Mouse (Mus musculus) frontal cortex, postnatal 14 days (tissue): ENCODE measurements around the gene Zfp827.

Experiments used
- DNase-seq, 2 experiments: peaks; one replicate each; pipeline ENCODE4 v3.0.0; 2022; ENCODE audit warnings: low spot score in 2 of 2

Gene Zfp827

DNA sequence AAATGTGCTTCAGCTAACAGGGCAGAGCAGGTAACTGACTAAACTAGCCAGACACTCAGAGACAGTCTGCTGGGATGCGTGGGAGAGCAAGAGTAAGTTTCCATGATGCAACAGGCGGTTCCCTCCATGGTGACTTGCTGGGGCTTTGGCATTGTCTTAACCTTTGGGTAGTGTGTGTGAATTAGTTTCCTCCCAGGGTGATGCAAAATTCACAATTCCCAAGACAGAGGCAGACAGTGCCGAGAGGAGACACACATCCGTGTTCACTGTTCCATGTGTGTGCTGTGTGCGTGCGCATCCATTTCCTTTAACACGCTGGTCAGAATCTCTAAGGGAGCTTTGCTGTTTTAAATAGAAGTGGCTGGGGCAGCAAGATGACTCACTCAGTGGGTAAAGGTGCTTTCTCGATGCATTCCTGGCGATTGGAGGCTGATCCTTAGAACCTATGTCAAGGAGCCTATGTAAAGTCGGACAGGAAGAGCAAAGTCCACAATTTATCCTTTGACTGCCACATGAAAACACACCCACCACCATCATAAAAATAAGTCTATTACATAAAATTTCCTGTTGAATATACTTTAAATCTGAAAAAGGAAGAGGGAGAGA lies 127.4 kb downstream of the Zfp827 start:
- no peak for DNase-seq

DNA sequence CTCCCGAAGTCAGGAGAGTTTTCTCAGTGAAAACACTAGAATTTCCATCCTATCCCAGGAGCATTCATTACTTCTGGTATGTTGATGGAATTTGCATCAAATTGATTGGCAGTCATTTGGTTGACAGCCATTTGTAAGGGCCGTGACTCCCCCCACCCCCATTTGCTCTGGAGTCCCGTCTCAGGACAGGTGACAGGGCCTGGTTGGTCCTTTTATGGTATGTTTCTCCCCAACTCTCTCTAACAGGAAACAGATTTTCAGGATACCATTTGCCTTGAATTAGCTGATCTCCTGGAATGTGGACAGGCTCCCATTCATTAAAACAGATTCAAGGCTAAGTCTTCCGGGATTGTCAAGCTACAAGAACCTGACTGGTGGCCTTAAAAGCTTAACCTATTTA lies 129.1 kb downstream of the Zfp827 start:
- DNase-seq: no peak

DNA sequence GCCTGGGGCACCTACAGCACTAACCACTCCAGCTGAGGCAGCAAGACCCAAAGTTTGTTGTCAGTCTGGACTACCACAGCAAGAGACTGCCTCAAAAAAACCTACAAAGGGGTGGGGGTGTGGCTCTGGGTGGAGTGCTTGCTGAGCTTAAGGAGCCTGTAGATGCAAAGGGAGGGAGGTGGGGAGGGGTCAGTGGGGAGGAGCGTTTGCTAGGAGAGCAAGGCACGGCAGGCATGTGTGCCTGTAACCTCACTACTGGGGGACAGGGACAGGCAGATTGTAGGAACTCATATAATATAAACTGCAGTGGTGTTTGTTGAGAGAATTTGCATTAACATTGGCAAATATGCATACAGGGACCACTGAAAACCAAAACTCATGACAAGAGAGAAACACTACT lies 130.1 kb downstream of the Zfp827 start:
- no peak for DNase-seq

DNA sequence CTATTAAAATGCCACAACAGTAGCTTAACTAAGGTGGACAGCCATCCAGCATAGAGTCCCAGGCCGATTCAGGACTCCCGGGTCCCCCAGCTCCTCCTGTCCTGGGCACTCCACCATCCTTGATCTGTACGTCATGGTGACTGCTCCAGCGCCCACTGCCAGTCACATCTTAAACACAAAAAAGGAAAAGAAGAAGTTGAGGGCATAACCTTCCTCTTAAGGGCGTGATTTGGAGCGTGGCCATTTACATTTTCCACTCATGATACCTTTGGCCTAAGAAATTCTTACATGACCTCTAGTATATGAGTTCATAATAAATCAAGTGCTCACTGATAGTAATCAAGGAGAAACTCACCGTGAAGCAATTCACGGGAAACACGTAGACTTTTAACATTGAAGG lies 131.2 kb downstream of the Zfp827 start:
- no peak for DNase-seq

DNA sequence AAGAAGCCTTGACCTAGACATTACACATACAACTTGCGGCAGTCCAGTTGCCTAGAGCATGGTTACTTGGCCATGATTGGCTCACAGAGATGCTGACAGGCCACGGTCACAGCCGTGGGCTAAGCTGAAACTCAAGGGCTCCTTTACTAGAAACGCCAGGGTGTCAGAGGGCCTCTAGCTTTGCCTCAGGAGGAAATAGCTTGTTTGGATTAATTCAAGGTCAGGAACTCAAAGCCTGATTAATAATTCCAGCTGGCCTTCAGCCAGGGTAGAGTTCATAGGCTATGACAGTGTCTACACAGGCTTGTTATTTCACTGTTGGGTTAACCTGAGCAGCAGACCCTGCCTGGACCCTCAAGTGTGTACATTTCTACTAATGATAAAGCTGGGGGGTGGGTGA lies 132.1 kb downstream of the Zfp827 start:
- no peak for DNase-seq

DNA sequence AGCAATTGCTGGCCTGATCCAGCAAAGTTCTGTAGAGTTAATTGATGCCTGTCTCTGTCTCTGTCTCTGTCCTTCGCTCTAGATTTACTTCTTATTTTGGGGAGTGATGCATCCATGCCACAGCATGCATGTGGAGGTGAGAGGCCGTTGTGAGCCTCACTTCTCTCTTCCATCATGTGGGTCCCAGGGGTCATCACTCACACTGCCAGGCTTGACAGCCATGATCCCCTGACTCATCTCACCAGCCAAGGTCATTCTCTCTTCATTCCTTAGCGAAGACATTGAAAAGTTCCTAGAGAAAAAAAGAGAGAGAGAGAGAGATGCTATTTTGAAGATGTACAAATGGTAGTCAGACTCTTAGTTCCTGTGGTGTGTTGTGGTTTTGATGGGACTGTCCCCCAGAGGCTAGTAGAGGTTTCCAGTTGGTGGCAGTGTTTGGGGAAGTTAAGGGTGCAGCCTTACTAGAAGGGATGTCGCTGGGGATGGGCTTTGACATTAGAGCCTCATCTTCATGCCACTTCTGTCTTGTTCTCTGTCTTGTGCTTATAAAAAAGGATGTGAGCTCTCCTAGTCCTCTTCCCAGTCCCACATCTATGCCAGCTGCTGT lies 133.0 kb downstream of the Zfp827 start:
- no peak for DNase-seq

DNA sequence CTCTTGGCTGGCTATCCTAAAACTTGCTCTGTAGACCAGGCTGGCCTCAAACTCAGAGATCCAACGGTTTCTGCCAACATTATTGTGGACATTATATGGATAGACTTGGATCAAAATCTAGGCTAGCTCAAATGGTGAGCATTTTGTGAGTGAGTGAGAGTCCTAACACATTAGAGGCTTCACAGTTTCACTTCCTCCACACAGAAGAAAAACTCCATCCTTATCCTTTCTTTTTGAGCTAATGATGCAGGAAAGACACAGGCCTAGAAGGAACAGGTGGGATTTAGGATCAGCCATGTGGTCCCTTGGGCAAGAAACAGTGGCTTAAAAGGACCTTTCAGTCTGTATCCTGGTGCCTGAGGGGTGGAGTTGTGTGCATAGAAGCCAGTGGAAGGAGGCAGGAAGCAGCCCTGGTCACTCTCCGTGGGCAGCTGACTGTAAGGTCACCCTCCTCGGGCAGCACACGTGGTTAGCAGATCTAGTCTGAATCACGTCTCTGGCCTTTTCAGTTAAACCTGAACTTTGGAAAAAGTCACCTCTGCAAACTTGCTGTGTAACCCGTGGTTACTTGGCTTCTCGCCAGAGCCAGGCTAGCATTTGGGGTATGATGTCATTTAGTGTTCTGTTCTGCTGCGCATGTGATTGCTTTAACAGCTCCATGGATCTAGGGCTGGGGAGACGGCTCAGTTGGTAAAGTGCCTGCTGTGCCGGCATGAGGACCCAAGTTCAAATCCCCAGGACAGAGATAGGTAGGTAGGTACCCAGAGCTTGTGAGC lies 134.5 kb downstream of the Zfp827 start:
- DNase-seq: peak; percentile 38 to 43

DNA sequence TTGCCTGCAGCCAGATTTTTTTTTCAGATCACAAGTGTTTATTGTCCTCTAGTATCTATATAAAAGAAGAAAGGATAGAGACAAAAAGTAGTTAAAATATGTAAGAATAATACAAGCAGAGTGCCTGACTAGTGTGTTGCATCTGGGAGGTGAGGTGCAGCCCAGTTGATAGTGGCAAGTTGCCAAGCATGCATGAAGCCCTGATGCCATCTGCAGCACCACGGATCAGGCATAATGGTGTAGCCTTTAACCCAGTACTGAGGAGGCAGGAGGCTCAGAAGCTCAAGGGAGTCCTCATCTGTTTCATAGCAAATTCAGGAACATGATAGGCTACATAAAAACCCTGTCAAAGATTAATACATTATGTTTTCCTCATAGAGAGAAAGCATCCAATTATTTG lies 136.1 kb downstream of the Zfp827 start:
- no peak for DNase-seq

DNA sequence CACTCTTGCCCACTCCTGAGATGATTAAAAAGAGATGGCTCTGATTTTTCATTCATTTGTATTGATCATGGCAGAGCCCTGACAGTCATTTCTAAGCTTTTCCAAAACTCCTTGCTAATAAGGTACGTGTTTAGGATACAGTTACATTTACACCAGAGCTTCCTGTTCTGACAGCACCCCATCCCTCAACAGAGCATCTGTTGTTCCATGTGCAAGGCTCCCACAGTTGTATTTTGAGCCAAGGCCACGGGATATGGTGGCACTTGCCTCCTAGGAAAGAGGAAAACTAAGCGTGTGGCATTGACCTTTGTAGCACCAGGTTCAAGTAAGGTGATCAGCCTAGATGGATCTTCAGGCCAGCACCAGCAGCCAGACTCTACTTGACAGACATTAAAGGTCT lies 137.0 kb downstream of the Zfp827 start:
- no peak for DNase-seq

DNA sequence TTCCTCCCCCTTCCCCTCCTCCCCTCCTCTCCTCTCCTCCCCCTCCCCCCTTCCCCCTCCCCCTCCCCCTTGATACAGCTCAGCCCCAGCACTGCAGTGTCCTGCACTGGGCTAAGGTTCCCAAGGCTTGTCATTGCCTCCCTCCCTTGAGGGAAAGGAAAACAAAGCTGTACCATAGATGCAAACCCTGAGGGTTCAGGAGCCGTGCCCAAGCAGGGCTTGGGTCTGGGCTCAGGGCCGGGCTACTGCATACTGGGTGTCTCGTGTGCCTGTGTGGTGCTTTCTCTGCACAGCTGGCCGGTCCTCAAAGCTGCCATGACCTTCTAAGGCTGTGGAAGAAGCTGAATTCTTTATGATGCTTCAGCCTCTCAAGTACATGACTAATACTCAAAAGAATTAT lies 145.4 kb downstream of the Zfp827 start:
- no peak for DNase-seq

DNA sequence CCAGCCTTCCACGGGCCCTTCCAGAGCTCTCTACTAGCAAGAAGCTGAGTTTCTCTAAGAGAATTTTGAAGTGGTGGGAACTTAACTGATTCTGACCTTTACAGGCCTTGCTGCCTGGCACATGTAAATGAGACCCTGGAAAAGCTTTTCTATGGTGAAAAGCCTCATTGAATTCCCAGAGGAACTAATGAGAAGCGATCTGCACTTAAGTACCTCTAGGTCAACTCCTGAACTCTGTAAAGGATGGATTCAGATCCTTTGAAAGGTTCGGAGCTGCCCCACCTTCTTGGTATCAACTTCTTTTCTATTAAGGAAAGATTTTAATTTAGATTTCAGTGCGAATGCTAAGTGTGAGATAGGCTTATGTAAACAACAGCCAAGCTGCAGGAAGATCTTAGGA lies 147.8 kb downstream of the Zfp827 start:
- DNase-seq: no peak

DNA sequence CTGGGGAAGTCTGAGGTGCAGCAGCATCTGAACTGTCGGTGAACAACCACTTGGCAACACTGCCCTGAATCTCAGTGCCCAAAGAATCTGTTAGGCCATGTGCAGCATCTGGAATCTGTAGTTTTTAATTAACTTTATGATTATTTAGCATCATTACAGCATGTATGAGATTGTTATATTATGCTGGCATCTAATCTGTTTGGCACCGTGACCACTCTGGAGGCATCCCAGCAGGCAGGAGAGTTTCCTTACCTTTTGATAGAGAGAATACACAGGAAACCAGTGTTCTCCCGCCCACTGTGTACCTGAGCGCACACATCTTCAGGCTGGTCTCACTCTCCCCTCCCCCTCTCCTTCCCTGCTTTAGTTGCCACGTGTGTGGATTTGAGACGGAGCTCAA lies 151.4 kb downstream of the Zfp827 start:
- no peak for DNase-seq

DNA sequence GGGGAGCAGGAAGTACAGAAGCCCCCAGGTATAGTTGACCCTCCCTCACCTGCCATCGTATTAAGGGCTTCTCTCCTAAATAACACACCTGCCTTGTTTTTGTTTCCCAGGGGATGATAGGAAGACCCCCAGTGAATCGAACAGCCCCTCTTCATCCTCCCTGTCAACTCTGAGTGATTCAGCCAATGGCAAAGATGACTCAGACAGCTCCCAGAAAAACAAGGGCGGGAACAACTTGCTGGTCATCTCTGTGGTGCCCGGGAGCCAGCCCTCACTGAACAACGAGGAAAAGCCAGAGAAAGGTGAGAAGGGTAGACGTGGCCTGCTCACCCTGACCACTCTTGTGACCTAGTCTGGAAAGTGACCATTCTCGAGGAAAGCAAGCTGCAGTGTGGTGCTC lies 157.3 kb downstream of the Zfp827 start:
- DNase-seq: no peak

DNA sequence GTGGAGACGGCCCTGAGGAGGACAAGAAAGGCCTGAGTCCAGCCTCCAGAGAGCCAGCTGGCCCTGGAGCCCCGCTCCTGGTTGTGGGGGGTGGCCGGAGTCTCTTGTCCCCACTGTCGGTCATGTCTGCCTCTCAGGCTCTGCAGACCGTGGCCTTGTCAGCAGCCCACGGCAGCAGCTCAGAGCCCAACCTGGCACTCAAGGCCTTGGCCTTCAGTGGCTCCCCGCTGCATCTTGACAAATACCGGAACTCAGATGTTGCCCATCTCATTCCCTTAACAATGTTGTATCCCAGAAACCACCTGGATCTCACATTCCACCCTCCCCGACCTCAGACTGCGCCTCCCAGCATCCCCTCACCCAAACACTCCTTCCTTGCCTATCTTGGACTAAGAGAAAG lies 161.8 kb downstream of the Zfp827 start:
- no peak for DNase-seq

DNA sequence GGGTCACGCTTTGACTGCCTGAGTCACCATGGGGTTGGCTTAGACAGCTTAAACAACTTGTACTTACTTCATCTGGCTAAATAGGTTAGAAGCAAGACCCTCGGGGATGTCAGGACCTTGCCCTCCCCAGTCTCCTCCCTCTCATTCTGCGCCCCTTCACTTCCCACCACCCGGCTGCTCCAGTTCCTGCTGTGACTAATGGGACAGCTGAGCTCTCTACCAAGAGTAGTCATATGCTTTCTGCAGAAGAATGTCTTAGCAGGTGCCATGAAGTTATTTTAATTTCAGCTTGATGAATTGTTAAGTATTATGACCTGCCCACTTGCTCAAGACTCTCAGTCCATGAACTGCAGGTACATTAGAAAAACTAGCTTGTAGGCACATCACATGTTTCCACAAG lies 168.2 kb downstream of the Zfp827 start:
- DNase-seq: no peak

DNA sequence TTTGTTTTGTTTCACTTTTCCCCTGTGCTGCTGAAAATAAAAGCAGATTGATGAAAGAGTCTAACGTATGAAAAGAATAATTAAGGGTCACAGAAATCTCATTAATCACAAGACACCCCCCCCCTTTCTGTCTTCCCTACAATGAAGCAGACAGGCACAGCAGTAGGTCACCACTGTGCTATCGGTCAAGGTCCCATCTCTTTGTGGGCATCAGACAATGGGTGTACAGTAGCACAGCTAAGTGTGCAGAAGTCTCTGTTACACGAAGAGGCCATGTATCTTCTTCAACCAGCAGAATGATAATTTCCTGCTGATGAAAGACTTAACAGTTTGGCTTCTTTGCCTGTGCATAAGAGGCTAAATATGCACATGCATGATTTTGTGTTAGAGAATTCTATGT lies 170.4 kb downstream of the Zfp827 start:
- no peak for DNase-seq

DNA sequence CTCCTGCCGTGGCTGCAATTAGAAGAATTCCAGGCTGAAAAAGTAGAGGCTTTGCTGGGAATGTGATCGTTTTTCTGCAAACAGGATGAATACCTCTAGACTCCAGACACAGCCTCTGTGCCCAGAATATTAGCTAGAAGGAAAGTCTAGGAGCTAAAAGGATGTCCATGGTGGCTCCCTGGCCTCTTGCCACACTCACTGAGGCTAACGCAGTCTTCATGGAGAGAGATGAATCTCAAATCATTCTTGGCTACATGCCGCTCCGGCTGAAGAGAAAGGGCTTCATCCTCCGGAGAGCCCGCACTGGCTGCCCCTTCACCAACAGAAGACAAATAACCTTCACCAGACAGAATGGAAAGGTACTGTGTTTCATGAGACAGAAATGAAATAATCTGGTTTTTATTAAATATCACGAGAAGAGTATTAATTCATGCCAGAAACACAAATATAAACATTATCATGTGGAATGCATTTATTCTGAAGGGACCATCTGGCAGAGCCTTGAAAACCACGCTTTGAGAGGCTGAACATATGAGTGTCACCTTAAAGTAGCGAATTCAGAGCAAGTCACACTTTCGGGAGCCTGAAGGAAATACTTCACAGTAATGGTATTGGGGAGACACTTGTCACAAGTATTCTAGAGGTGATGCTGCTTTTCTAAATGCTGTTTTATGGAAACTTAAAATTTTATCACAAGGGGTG lies 173.4 kb downstream of the Zfp827 start:
- no peak for DNase-seq

DNA sequence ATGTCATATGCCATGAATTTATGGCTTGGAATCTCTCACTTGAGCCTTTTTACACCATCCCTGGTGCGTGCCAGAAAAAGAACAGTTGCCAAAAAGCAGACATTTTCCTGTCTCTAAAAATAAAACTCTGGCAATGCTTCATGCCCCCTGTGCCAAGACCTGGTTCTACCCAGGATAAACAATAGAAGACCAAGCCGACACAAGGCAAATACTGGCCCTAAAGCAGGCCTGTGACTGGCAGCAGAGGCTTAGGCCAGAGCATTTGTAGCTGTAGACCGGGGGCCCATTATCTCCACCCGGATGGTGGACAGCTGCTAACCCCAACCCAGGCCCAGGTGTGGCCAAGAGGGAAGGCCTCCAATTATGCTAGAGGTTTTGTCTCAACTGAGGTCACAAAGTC lies 178.7 kb downstream of the Zfp827 start:
- DNase-seq: no peak

DNA sequence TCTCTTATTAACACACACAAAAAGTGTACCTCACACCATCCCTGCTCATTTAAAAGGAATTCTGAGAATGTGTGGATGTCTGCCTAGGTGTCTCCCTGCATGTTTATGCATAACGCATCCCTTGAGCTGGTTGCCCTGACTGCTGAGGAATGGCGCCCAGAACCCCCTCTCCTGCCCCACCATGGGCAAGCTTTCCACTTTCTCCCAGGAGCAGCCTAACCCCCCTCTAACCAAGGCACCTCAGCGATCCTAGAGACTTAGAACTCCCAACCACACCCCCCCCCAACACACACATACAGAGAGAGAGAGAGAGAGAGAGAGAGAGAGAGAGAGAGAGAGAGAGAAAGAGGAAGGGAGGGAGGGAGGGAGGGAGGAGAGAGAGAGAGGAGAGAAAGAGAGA lies 179.9 kb downstream of the Zfp827 start:
- no peak for DNase-seq

DNA sequence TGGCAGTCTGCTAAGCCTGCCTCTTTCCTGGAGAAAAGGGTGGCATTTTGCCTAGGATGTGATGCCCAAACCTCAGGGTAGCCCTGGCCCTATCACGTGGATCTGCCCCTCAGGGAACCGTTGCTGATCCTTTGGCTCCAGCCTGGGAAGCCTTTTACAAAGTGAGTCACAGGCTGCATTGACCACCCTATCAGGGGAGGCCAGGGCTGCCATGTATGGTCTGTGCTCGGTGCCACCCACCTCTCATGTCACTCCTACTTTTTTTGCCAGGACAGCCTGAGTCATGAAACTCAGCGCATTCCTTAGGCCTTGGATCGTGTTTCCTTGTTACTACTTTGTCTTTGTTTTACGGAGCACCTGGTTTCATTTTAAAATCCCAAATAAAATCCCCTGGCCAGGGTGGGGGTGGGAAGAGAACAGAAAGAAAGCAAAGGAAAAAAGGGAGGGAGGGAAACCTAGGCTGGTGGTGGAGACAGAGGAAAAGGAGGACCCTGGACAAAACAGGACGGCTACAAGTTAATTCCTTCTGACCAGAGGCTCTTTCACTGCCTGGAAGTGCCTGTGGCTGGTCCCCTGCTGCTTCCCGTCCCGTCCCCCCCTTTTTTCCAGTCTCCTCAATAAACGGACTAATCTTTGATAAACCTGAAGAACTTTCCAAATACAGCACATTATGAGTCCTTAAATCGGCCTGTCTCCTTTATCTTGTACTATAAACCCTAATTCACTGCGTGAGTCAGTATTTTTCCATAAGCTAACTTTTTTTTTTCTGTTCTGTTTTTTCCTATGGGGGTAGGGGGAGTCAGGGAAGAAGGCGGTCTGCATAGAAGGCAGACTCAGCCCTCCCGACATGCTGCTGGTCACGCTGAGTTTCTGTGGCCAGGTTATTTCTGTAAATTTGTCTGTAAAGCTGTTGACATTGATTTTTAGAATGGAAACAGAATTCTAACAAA lies 180.7 kb downstream of the Zfp827 start:
- no peak for DNase-seq

DNA sequence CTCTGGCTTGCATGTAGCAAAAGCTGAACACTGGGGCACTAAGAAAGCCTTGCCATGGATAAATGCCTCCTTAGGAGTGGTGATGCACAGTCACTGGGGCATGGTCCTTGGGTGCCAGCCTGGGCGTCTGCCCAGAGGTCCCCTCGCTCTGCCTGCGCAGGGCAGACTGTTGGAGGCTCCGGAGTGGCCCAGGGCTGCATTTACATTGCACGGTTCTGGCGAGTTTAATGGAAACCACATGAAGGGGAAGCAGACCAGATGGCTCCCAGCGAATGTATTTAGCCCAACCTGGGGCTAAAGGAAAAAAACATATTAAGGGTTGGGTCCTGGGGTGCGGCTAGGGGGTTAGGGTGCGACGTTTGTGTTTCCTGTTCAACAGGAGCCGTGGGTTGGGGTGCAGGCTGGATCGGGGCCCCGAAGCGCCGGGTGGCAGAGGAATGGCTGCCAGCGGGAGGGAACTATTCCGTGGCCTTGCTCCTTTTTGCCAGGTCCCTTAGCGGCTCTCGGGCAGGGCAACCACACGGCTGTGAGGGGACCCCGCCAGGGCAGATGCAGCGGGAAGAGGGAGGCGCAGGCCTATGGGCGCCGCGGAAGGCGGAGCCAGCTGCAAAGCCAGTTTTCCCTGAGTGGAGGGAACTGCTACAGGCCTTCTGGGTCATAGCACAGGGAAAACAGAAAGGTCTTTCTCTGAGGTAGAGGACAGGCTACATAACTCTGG lies 181.6 kb downstream of the Zfp827 start:
- no peak for DNase-seq
